Mouse (Mus musculus) 416B (cell line): ENCODE data around the gene Nobox.

Experiments
- DNase-seq: peaks from one replicate; pipeline ENCODE4 v3.0.0; 2011; ENCODE audit warnings: low read depth

Gene Nobox

DNA sequence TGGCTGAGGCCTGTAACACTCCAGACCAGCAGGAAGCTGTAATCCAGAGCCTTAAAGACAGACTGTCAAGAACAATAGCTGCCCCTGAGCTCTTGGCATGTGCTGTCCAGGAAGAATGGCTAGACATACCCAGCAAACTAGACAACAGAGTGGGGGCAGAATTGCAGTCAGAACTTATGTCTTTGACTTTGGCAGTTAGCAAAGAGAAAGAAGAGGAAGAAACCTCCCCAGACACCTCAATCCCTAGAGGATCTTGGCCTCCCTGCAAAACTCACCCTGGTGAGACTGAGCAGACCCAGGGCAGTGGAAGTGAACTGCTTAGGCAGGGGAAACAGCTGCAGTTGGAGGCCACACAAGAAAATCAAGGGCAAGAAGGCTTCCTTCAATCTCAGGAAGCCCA lies 36.8 kb downstream of the Nobox start:
- no peak for DNase-seq

GRCm38 (mm10) chr6:43266356-43266755 lies 43.0 kb downstream of the Nobox start:
- DNase-seq = peak; percentile 9

GRCm38 (mm10) chr6:43265363-43266041 lies 43.9 kb downstream of the Nobox start, which contains the start of gene Arhgef5:
TSS of gene Arhgef5 (plus strand) at chr6:43265582.
- no peak for DNase-seq

GRCm38 (mm10) chr6:43260756-43261155 lies 48.6 kb downstream of the Nobox start:
- peak; percentile 10 for DNase-seq

DNA sequence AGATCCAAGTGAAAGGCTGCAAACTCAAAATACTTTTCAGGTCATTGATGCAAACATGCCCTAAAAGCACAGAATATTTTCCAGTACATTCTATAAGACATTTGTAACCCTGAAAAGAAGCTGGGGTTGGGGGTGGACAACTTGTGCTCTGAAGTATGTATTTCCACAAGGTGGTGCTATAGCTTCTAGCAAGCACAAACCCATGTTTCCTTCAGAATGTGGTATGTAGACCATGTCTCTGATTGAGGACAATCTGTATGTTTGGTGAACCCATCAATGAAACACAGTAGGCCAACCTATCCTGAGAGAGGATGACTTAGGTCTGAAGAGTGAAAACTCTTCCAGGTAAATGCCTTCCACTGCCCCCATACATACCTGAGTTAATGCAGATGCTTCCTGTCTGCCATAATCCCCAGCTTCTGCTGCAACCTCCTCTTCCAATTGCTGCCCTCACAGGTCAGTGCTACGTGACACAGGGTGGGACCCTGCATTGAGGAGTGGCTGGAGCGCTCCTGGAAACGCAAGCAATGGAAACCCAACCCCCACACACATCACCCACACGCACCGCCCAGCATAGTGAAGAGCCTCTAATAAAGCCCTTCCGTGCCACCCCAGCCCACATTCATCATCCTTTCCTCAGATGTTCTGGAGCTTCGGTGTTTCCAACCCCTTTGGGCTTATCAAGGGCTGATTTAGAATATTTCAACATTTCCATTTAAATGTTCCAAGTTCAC lies 55.0 kb downstream of the Nobox start:
- DNase-seq = peak; percentile 49
